Mouse (Mus musculus) layer of hippocampus, postnatal 25 days (tissue): ENCODE measurements around the gene 2900011O08Rik. TPM values are rescaled to one million over a fixed set of nuclear protein-coding genes. Genes with fewer than 3 reads are reported as not detected.
"Not testable (repeated sequence)": the region's sequence is repeated elsewhere in the genome, so short reads cannot be mapped to it uniquely, and the experiment has no call there.

Experiments
- DNase-seq, 2 experiments: peaks; one replicate each; pipeline ENCODE4 v3.0.0; 2022; ENCODE audit warnings: mixed read lengths in 2 of 2, low spot score in 1 of 2; ENCODE audit errors: extremely low spot score in 1 of 2
- total RNA-seq, 2 experiments: library from RNA; stranded (reverse); gene quantifications; 2 replicates each; pipeline ENCODE4 v1.2.3; 2021

The 2900011O08Rik gene
- total RNA-seq, 2 experiments from 2014 or later = 259 to 282 TPM

- no peak for DNase-seq
Observed at GRCm38 (mm10) chr16:14056734-14057133, 70.3 kb downstream of the 2900011O08Rik start.

GRCm38 (mm10) chr16:14058541-14058940, 72.1 kb downstream of the 2900011O08Rik start:
- no peak for DNase-seq

GRCm38 (mm10) chr16:14059118-14059854, 72.9 kb downstream of the 2900011O08Rik start:
- no peak for DNase-seq

- no peak for DNase-seq
Observed at GRCm38 (mm10) chr16:14059869-14060268, 73.5 kb downstream of the 2900011O08Rik start.

- not testable (repeated sequence) for DNase-seq
Observed at GRCm38 (mm10) chr16:14066571-14066970, 80.2 kb downstream of the 2900011O08Rik start.

- not testable (repeated sequence) for DNase-seq
Observed at GRCm38 (mm10) chr16:14068701-14069100, 82.3 kb downstream of the 2900011O08Rik start.

GRCm38 (mm10) chr16:14070471-14071169, 84.2 kb downstream of the 2900011O08Rik start:
- no peak for DNase-seq

GRCm38 (mm10) chr16:14082925-14083324, 96.5 kb downstream of the 2900011O08Rik start:
- no peak for DNase-seq

GRCm38 (mm10) chr16:14088249-14088648, 101.8 kb downstream of the 2900011O08Rik start:
- no peak for DNase-seq

- no peak for DNase-seq
Observed at GRCm38 (mm10) chr16:14089296-14089695, 102.9 kb downstream of the 2900011O08Rik start.

GRCm38 (mm10) chr16:14091771-14092170, 105.4 kb downstream of the 2900011O08Rik start:
- no peak for DNase-seq

GRCm38 (mm10) chr16:14105891-14106290, 119.5 kb downstream of the 2900011O08Rik start:
- no peak for DNase-seq

GRCm38 (mm10) chr16:14109651-14110230, 123.3 kb downstream of the 2900011O08Rik start:
- DNase-seq = no peak

GRCm38 (mm10) chr16:14110922-14111321, 124.5 kb downstream of the 2900011O08Rik start:
- DNase-seq = no peak

GRCm38 (mm10) chr16:14112133-14112532, 125.7 kb downstream of the 2900011O08Rik start:
- no peak for DNase-seq

GRCm38 (mm10) chr16:14112742-14113141, 126.3 kb downstream of the 2900011O08Rik start:
- no peak for DNase-seq

- DNase-seq = no peak
Observed at GRCm38 (mm10) chr16:14117299-14117698, 130.9 kb downstream of the 2900011O08Rik start.

- DNase-seq = no peak
Observed at GRCm38 (mm10) chr16:14120941-14121340, 134.5 kb downstream of the 2900011O08Rik start.

- no peak for DNase-seq
Observed at GRCm38 (mm10) chr16:14121563-14121962, 135.2 kb downstream of the 2900011O08Rik start.

GRCm38 (mm10) chr16:14122586-14122985, 136.2 kb downstream of the 2900011O08Rik start:
- DNase-seq = no peak

- no peak for DNase-seq
Observed at GRCm38 (mm10) chr16:14123901-14124300, 137.5 kb downstream of the 2900011O08Rik start.
